Mouse (Mus musculus) liver, adult 2 months (tissue): ENCODE measurements at regions not wholly inside any gene's neighbourhood (a gene's known extent, or its start where the extent isn't known, plus 50 kb on each side); places are given as distances from the start of the nearest gene placed in this dataset.

Source experiments
- DNase-seq: peaks from one replicate; pipeline ENCODE4 v3.0.0-alpha.2; 2011; ENCODE audit warnings: low read depth, low spot score; ENCODE audit errors: extremely low read depth
- H3K27ac ChIP-seq: fragments of 200-500 bp; replicated peaks from 2 replicates; pipeline ENCODE4 v1.5.1; 2012; ENCODE audit warnings: low read depth, mild to moderate bottlenecking, control low read depth, inconsistent platforms, low read length; ENCODE audit not compliant: insufficient read depth
- H3K27me3 ChIP-seq: fragments of 200-500 bp; 2 replicates; pipeline ENCODE4 v1.6.1; 2012; ENCODE audit warnings: mild to moderate bottlenecking, moderate library complexity, low read length, inconsistent platforms; ENCODE audit not compliant: control insufficient read depth, insufficient read depth
- H3K36me3 ChIP-seq: fragments of 200-500 bp; 2 replicates; pipeline ENCODE4 v1.6.1; 2012; ENCODE audit warnings: low read length, inconsistent platforms; ENCODE audit not compliant: control insufficient read depth, insufficient read depth
- H3K4me1 ChIP-seq: fragments of 200-500 bp; 2 replicates; pipeline ENCODE4 v1.6.1; 2011; ENCODE audit warnings: low read length; ENCODE audit not compliant: control insufficient read depth, insufficient read depth
- H3K4me3 ChIP-seq: fragments of 200-500 bp; 2 replicates; pipeline ENCODE4 v1.5.1; 2011; ENCODE audit warnings: low read depth, mild to moderate bottlenecking, control low read depth, low read length, moderate library complexity; ENCODE audit not compliant: insufficient read depth
- H3K79me2 ChIP-seq: fragments of 200-500 bp; 2 replicates; pipeline ENCODE4 v1.6.1; 2012; ENCODE audit warnings: inconsistent platforms, mild to moderate bottlenecking, low read length, moderate library complexity; ENCODE audit not compliant: control insufficient read depth, insufficient read depth
- H3K9ac ChIP-seq: fragments of 200-500 bp; 2 replicates; pipeline ENCODE4 v1.6.1; 2012; ENCODE audit warnings: low read depth, mild to moderate bottlenecking, control low read depth, inconsistent platforms, low read length
- CTCF ChIP-seq: fragments of 200-500 bp; IDR thresholded peaks from 2 replicates; pipeline ENCODE4 v1.5.1; 2011; ENCODE audit warnings: low read depth, low read length, control low read depth
- POLR2A ChIP-seq: fragments of 200-500 bp; IDR thresholded peaks from 2 replicates; pipeline ENCODE4 v1.6.1; 2011; ENCODE audit warnings: low read length, control low read depth; ENCODE audit not compliant: insufficient read depth; ENCODE audit errors: extremely low read depth
- WGBS: fragments of 180-500 bp; shearing (Covaris S2); methylation state at CpG from one replicate; pipeline ENCODE4 v1.1.7; 2018; 5-methylcytosine and 5-hydroxymethylcytosine counted together

GRCm38 (mm10) chr7:71467436-71468127 is 116.3 kb upstream of the Gm10295 start:
- no peak for TF ChIP-seq POLR2A
- TF ChIP-seq CTCF = no peak
- H3K4me1 ChIP-seq = peaks cover 10% of the 10 kb centered on the region
- DNase-seq = peak; percentile 92
- no peak overlapping the region for H3K4me3 ChIP-seq
- H3K79me2 ChIP-seq = no peaks in the 10 kb centered on the region
- WGBS = 30% methylated on average over 9 of the region's 9 CpGs
- no peak overlapping the region for H3K27ac ChIP-seq
- H3K9ac ChIP-seq = no peak overlapping the region
- H3K27me3 ChIP-seq = no peaks in the 10 kb centered on the region
- H3K36me3 ChIP-seq = no peaks in the 10 kb centered on the region

GRCm38 (mm10) chr7:71464127-71464526 is 112.8 kb upstream of the Gm10295 start:
- no peak overlapping the region for H3K9ac ChIP-seq
- DNase-seq = no peak
- no peaks in the 10 kb centered on the region for H3K36me3 ChIP-seq
- H3K4me3 ChIP-seq = no peak overlapping the region
- no peaks in the 10 kb centered on the region for H3K27me3 ChIP-seq
- no peak overlapping the region for H3K27ac ChIP-seq
- H3K79me2 ChIP-seq = no peaks in the 10 kb centered on the region
- peaks cover 7% of the 10 kb centered on the region; the same call in 1 of the 2 replicates for H3K4me1 ChIP-seq
- no peak for TF ChIP-seq CTCF
- TF ChIP-seq POLR2A = no peak

DNA sequence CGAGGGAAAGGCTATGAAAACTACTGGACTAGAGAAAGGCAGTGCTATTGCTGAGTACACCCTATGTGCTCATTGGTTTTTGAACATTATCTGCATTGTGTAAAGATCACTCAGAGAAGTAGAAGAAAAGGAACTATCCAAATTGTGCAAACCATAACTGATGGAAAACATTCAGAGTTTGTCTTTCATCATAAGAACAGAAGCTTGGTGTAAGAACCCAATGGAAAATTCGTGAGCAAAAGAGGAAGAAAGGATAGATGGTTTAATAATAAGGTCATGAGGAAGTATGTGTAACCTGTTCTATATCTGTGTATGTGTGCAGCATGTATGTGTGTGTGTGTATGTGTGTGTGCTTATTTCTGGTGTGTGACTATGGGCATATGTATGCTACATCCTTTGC is 112.3 kb upstream of the Gm10295 start:
- Histone ChIP-seq H3K4me1 (peaks cover 7% of the 10 kb centered on the region; the same call in 1 of the 2 replicates), H3K27me3 (no peaks in the 10 kb centered on the region), H3K36me3 (no peaks in the 10 kb centered on the region), H3K9ac (no peak overlapping the region), H3K27ac (no peak overlapping the region), H3K4me3 (no peak overlapping the region), H3K79me2 (no peaks in the 10 kb centered on the region)
- no peak for DNase-seq
- no peak for TF ChIP-seq CTCF
- TF ChIP-seq POLR2A = no peak
- 78% methylated on average over 2 of the region's 2 CpGs for WGBS

DNA sequence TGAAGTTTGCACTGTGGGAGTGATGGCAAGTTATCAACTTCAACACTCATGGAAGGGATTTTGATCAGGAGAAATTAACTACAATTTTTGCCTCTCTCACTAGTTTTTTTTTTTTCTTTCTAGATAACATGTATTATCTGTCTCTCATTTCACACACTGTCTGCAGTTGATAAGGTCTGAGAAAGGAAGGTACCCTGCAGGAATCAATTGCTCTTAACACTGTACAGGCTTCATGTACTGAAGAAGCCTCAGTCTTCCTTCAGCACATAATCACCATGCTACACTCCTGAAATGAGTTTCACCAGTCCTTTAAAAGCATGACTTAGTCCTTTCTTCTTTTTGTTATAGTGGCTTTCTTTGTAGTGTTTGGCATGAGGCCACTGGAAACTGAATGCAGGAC is 108.5 kb upstream of the Gm10295 start:
- 0 out of 2 replicates have a peak, but pooled peaks cover 3% of the 10 kb centered on the region for H3K4me1 ChIP-seq
- H3K27ac ChIP-seq = no peak overlapping the region
- no peaks in the 10 kb centered on the region for H3K36me3 ChIP-seq
- H3K9ac ChIP-seq = no peak overlapping the region
- TF ChIP-seq POLR2A (no peak), CTCF (no peak)
- H3K27me3 ChIP-seq = no peaks in the 10 kb centered on the region
- no peaks in the 10 kb centered on the region for H3K79me2 ChIP-seq
- no peak for DNase-seq
- H3K4me3 ChIP-seq = no peak overlapping the region

DNA sequence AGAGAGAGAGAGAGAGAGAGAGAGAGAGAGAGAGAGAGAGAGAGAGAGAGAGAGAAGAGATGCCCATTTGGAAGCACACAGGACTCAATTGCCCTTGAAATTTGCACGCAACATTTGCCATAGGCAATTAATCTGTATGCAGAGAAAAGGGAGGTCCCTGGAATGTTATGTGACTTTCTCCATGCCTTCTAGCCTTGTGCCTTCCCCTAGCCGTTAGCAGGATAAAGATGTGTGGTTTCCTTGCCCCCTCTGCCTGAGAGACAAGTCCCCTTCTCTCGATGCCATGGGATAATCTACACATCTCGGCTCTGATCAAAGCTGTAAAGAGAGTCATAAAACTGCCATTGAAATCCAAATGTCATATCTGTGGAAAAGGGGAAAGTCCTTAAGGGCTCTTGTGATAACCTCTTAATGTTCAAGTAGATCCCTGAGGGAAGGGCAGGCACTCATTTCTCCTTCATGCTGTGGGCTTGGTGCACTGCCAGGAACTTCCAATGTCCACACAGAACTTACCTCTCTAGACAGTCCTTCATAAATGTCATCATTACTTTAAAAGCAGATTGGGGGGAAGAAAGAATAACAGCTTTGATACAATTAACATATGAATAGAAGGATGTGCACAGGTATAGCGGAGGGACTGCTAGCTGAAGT is 106.9 kb upstream of the Gm10295 start:
- Histone ChIP-seq H3K27ac (no peak overlapping the region), H3K79me2 (no peaks in the 10 kb centered on the region), H3K9ac (no peak overlapping the region), H3K27me3 (no peaks in the 10 kb centered on the region), H3K36me3 (no peaks in the 10 kb centered on the region), H3K4me3 (no peak overlapping the region), H3K4me1 (0 out of 2 replicates have a peak, but pooled peaks cover 3% of the 10 kb centered on the region)
- DNase-seq = no peak
- WGBS = 89% methylated on average over 5 of the region's 5 CpGs
- TF ChIP-seq CTCF = no peak
- no peak for TF ChIP-seq POLR2A
